Mouse (Mus musculus) ovary, postnatal 14 days (tissue): Measurements from ENCODE around the gene Ckm.

Experiments used
- DNase-seq: peaks from one replicate; pipeline ENCODE4 v3.0.0; 2022; ENCODE audit warnings: low spot score

Gene Ckm

GRCm38 (mm10) chr7:19467638-19468037 lies 63.1 kb downstream of the Ckm start:
- DNase-seq, result no peak

- no peak for DNase-seq
These were observed 63.7 kb downstream of the Ckm start for GRCm38 (mm10) chr7:19468279-19468678.

DNA sequence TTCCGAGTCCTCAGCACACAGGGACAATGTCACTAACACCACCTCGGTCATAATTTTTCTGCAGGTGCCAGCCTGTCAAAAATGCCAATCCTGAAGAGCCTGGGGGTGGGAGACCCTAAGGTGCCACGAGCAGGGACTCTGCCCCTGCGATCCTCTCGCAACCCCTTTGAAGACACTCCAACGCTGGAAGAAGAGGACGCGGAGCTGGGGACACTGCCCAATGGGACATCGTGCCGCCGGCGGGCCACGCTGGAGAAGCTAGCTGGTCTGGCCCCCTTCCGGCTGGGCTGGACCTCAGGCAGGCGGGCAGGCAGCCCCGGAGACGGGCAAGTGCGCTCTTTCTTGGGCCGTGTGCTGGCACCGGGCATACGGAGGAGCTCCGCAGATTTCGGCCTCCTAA lies 64.8 kb downstream of the Ckm start:
- DNase-seq, result no peak

DNA sequence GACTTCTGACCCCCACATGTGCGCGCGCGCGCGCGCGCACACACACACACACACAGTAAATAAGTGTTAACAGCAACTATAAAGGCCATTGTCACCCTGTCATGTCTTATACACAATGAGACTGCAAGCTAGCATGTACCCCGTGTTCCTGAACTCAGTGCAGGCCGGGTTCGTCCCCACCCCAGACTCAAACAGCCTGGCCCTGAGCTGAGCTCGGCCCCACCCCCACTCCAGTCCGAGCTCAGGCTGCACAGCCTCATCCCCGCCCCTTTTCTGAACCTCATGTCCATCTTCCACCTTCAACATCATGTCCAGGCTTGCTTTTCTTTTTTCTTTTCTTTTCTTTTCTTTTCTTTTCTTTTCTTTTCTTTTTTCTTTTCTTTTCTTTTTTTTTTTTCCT lies 65.7 kb downstream of the Ckm start:
- no peak for DNase-seq

DNA sequence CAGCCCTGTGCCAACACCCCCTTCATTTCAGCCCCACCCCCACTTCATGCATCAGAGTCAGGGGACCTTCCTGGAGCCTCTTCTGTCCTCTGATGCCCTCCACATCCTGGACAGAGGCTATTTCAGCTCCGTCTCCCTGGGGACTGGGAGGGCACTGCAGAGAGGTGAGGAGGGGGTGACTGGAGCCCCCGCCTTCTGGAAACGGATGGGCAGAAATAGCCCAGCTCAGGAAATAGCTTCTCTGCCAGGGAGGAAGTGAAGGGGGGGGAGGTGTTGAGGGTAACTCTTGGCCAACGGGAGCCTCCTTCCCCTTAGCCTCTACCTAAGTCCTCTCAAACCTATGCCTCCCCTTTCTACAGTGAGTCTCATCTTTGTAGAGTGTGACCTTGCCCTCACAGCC lies 67.8 kb downstream of the Ckm start:
- no peak for DNase-seq
